Mouse (Mus musculus): Measurements from ENCODE around the gene Hist1h2be. TPM values are rescaled to one million over a fixed set of nuclear protein-coding genes. Genes with fewer than 3 reads are reported as not detected.
"Not testable (repeated sequence)": the region's sequence is repeated elsewhere in the genome, so short reads cannot be mapped to it uniquely, and the experiment has no call there.

Gene Hist1h2be
- polyA plus RNA-seq, 1 experiment from 2014 or later, result 4.4 TPM

- WGBS, result under 1% methylated on average over 47 of the region's 47 CpGs
- not testable (repeated sequence) for H3K9me3 ChIP-seq (ENCODE audit: control insufficient read depth, low read length); H3K27me3 ChIP-seq (replicated peaks; ENCODE audit: control insufficient read depth, insufficient read depth, low read length); H3K36me3 ChIP-seq (ENCODE audit: control insufficient read depth, insufficient read depth, low read length); H3K4me1 ChIP-seq (replicated peaks; ENCODE audit: control insufficient read depth, insufficient read depth, low read length)
- H3K9ac ChIP-seq (ENCODE audit: low read depth, low read length), result peak within 1 kb of the TSS; percentile 61
- peak within 1 kb of the TSS; percentile 46 for H3K4me3 ChIP-seq (ENCODE audit: low read depth, low read length)
- ATAC-seq (replicated peaks; ENCODE audit: low FRiP score), result peak; percentile 72
- peak within 1 kb of the TSS; percentile 99 for H3K27ac ChIP-seq (ENCODE audit: low read depth, low read length)
- peak; percentile 97 for DNase-seq (ENCODE audit: low spot score)
- peak within 1 kb of the TSS; percentile 72 for H3K4me2 ChIP-seq
Measured at GRCm38 (mm10) chr13:23551146-23551834, 69.6 kb downstream of the Hist1h2be start, which contains the start of gene Hist1h4f. TSS of gene Hist1h4f (minus strand) at chr13:23551648.

- Histone ChIP-seq H3K27me3 (replicated peaks; ENCODE audit: control insufficient read depth, insufficient read depth, low read length) (no peaks in the 10 kb centered on the region), H3K9ac (ENCODE audit: low read depth, low read length) (peak overlapping the region; percentile 61), H3K9me3 (ENCODE audit: control insufficient read depth, low read length) (no peaks in the 10 kb centered on the region), H3K4me3 (ENCODE audit: low read depth, low read length) (peak overlapping the region; percentile 46), H3K4me2 (peak overlapping the region; percentile 72), H3K4me1 (replicated peaks; ENCODE audit: control insufficient read depth, insufficient read depth, low read length) (0 out of 2 replicates have a peak, but pooled peaks cover 12% of the 10 kb centered on the region), H3K36me3 (ENCODE audit: control insufficient read depth, insufficient read depth, low read length) (no peaks in the 10 kb centered on the region), H3K27ac (ENCODE audit: low read depth, low read length) (peak overlapping the region; percentile 99)
- 5% methylated on average over 3 of the region's 3 CpGs for WGBS
- ATAC-seq (replicated peaks; ENCODE audit: low FRiP score), result no peak; the same call in none of the 2 replicates
- DNase-seq (ENCODE audit: low spot score), result peak; percentile 46
Measured at GRCm38 (mm10) chr13:23550761-23551145, 70.2 kb downstream of the Hist1h2be start.

GRCm38 (mm10) chr13:23546694-23547093, 74.2 kb downstream of the Hist1h2be start:
- 69% methylated on average over 5 of the region's 5 CpGs for WGBS
- H3K27ac ChIP-seq (ENCODE audit: low read depth, low read length), result no peak overlapping the region
- H3K4me3 ChIP-seq (ENCODE audit: low read depth, low read length), result no peak overlapping the region
- no peak for DNase-seq (ENCODE audit: low spot score)
- 0 out of 2 replicates have a peak, but pooled peaks cover 8% of the 10 kb centered on the region for H3K4me1 ChIP-seq (replicated peaks; ENCODE audit: control insufficient read depth, insufficient read depth, low read length)
- H3K27me3 ChIP-seq (replicated peaks; ENCODE audit: control insufficient read depth, insufficient read depth, low read length), result no peaks in the 10 kb centered on the region
- no peak for ATAC-seq (replicated peaks; ENCODE audit: low FRiP score)
- no peak overlapping the region for H3K4me2 ChIP-seq
- H3K36me3 ChIP-seq (ENCODE audit: control insufficient read depth, insufficient read depth, low read length), result no peaks in the 10 kb centered on the region
- no peaks in the 10 kb centered on the region for H3K9me3 ChIP-seq (ENCODE audit: control insufficient read depth, low read length)
- peak overlapping the region; percentile 43; the same call in 1 of the 2 replicates for H3K9ac ChIP-seq (ENCODE audit: low read depth, low read length)

GRCm38 (mm10) chr13:23544787-23545120, 76.2 kb downstream of the Hist1h2be start:
- ATAC-seq (replicated peaks; ENCODE audit: low FRiP score), result peak; percentile 13
- DNase-seq (ENCODE audit: low spot score), result not testable (repeated sequence)
- peak overlapping the region; percentile 53 for H3K4me2 ChIP-seq

GRCm38 (mm10) chr13:23543965-23544786, 76.7 kb downstream of the Hist1h2be start, which contains the start of gene Hist1h3f:
TSS of gene Hist1h3f (plus strand) at chr13:23544052.
- Histone ChIP-seq H3K4me2 (peak within 1 kb of the TSS; percentile 83), H3K36me3 (ENCODE audit: control insufficient read depth, insufficient read depth, low read length) (no peaks in the 10 kb centered on the region), H3K27ac (ENCODE audit: low read depth, low read length) (peak within 1 kb of the TSS; percentile 98), H3K9ac (ENCODE audit: low read depth, low read length) (peak within 1 kb of the TSS; percentile 82), H3K4me3 (ENCODE audit: low read depth, low read length) (peak within 1 kb of the TSS; percentile 53), H3K9me3 (ENCODE audit: control insufficient read depth, low read length) (no peaks in the 10 kb centered on the region), H3K27me3 (replicated peaks; ENCODE audit: control insufficient read depth, insufficient read depth, low read length) (no peaks in the 10 kb centered on the region), H3K4me1 (replicated peaks; ENCODE audit: control insufficient read depth, insufficient read depth, low read length) (peaks cover 10% of the 10 kb centered on the region)
- WGBS, result under 1% methylated on average over 28 of the region's 45 CpGs
- ATAC-seq (replicated peaks; ENCODE audit: low FRiP score), result peak; percentile 82
- DNase-seq (ENCODE audit: low spot score), result no peak

More at GRCm38 (mm10) chr13:23544787-23545120, 76.2 kb downstream of the Hist1h2be start:
- H3K36me3 ChIP-seq (ENCODE audit: control insufficient read depth, insufficient read depth, low read length); H3K27me3 ChIP-seq (replicated peaks; ENCODE audit: control insufficient read depth, insufficient read depth, low read length); H3K9me3 ChIP-seq (ENCODE audit: control insufficient read depth, low read length); H3K4me1 ChIP-seq (replicated peaks; ENCODE audit: control insufficient read depth, insufficient read depth, low read length): not testable (repeated sequence)
- Histone ChIP-seq H3K4me3 (ENCODE audit: low read depth, low read length) (peak overlapping the region; percentile 42), H3K9ac (ENCODE audit: low read depth, low read length) (peak overlapping the region; percentile 63), H3K27ac (ENCODE audit: low read depth, low read length) (peak overlapping the region; percentile 98; the same call in 1 of the 2 replicates)
- 0% methylated on average over 11 of the region's 14 CpGs for WGBS

DNA sequence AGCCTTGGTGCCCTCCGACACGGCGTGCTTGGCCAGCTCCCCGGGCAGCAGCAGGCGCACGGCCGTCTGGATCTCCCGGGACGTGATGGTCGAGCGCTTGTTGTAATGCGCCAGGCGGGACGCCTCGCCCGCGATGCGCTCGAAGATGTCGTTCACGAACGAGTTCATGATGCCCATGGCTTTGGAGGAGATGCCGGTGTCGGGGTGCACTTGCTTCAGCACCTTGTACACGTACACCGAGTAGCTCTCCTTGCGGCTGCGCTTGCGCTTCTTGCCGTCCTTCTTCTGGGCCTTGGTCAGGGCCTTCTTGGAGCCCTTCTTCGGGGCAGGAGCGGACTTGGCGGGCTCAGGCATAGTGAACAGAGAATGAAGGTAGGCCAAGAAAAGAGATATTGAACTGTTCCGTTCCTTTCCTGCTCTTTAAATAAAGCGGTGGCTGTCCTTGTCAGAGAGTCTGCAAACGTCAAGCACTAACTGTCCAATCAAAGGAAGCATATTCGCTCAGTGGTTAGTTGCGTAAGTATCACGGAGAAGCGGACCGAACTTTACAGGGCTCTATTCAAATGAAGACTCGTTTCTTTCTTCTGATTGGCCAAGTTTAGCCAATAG, 77.8 kb downstream of the Hist1h2be start, which contains the start of gene Hist1h2bh:
Hist1h2bh (minus strand) TSS at position 394 of the 609 bp plus-strand sequence.
- not testable (repeated sequence) for H3K9me3 ChIP-seq (ENCODE audit: control insufficient read depth, low read length); H3K4me1 ChIP-seq (replicated peaks; ENCODE audit: control insufficient read depth, insufficient read depth, low read length); H3K36me3 ChIP-seq (ENCODE audit: control insufficient read depth, insufficient read depth, low read length); H3K27me3 ChIP-seq (replicated peaks; ENCODE audit: control insufficient read depth, insufficient read depth, low read length)
- Histone ChIP-seq H3K4me3 (ENCODE audit: low read depth, low read length) (peak within 1 kb of the TSS; percentile 53), H3K4me2 (peak within 1 kb of the TSS; percentile 83), H3K27ac (ENCODE audit: low read depth, low read length) (peak within 1 kb of the TSS; percentile 98), H3K9ac (ENCODE audit: low read depth, low read length) (peak within 1 kb of the TSS; percentile 82)
- peak; percentile 89 for ATAC-seq (replicated peaks; ENCODE audit: low FRiP score)
- DNase-seq (ENCODE audit: low spot score), result peak; percentile 74
- 1% methylated on average over 27 of the region's 42 CpGs for WGBS

GRCm38 (mm10) chr13:23542225-23542980, 78.5 kb downstream of the Hist1h2be start:
- H3K27me3 ChIP-seq (replicated peaks; ENCODE audit: control insufficient read depth, insufficient read depth, low read length); DNase-seq (ENCODE audit: low spot score); H3K36me3 ChIP-seq (ENCODE audit: control insufficient read depth, insufficient read depth, low read length); H3K9me3 ChIP-seq (ENCODE audit: control insufficient read depth, low read length): not testable (repeated sequence)
- Histone ChIP-seq H3K4me1 (replicated peaks; ENCODE audit: control insufficient read depth, insufficient read depth, low read length) (peaks cover 11% of the 10 kb centered on the region), H3K4me3 (ENCODE audit: low read depth, low read length) (peak overlapping the region; percentile 53), H3K9ac (ENCODE audit: low read depth, low read length) (peak overlapping the region; percentile 82), H3K27ac (ENCODE audit: low read depth, low read length) (peak overlapping the region; percentile 98), H3K4me2 (peak overlapping the region; percentile 83)
- WGBS, result 9% methylated on average over 3 of the region's 3 CpGs
- 0 out of 2 replicates have a peak, but pooled peaks have one; percentile 0 for ATAC-seq (replicated peaks; ENCODE audit: low FRiP score)

- Histone ChIP-seq H3K9me3 (ENCODE audit: control insufficient read depth, low read length) (no peaks in the 10 kb centered on the region), H3K4me2 (peak overlapping the region; percentile 83), H3K9ac (ENCODE audit: low read depth, low read length) (no peak overlapping the region), H3K36me3 (ENCODE audit: control insufficient read depth, insufficient read depth, low read length) (no peaks in the 10 kb centered on the region), H3K27ac (ENCODE audit: low read depth, low read length) (peak overlapping the region; percentile 98; the same call in 1 of the 2 replicates), H3K4me1 (replicated peaks; ENCODE audit: control insufficient read depth, insufficient read depth, low read length) (peaks cover 15% of the 10 kb centered on the region), H3K27me3 (replicated peaks; ENCODE audit: control insufficient read depth, insufficient read depth, low read length) (no peaks in the 10 kb centered on the region), H3K4me3 (ENCODE audit: low read depth, low read length) (no peak overlapping the region)
- DNase-seq (ENCODE audit: low spot score) (no peak), ATAC-seq (replicated peaks; ENCODE audit: low FRiP score) (no peak)
- WGBS, result 74% methylated on average over 3 of the region's 3 CpGs
Measured at GRCm38 (mm10) chr13:23541497-23541896, 79.4 kb downstream of the Hist1h2be start.

Measured in liver, embryonic 11.5 days (tissue).